Mouse (Mus musculus) MEL (cell line): ENCODE data around the gene Rhox2h. TPM values are rescaled to one million over a fixed set of nuclear protein-coding genes. Genes with fewer than 3 reads are reported as not detected.
"Not testable (repeated sequence)": the region's sequence is repeated elsewhere in the genome, so short reads cannot be mapped to it uniquely, and the experiment has no call there.

Experiments
- DNase-seq: peaks from one replicate; pipeline ENCODE4 v3.0.0; 2011; ENCODE audit warnings: low read depth, low spot score
- H3K27ac ChIP-seq: 2 replicates; pipeline ENCODE4 v1.5.1; 2012; ENCODE audit warnings: low read depth, mild to moderate bottlenecking, control low read depth, low read length, moderate library complexity; ENCODE audit not compliant: control insufficient read depth
- H3K27me3 ChIP-seq, 2 experiments: fragments of 150-350 bp in 1 of 2; sonication (generic) in 1 of 2; 2 replicates each; pipeline ENCODE4 v1.6.1; 2012; ENCODE audit warnings: low read length in 2 of 2, mild to moderate bottlenecking in 2 of 2, improper control_type of control experiment in 1 of 2, moderate library complexity in 1 of 2; ENCODE audit not compliant: insufficient read depth in 2 of 2, control insufficient read depth in 1 of 2
- H3K36me3 ChIP-seq, 2 experiments: 2 replicates each; pipeline ENCODE4 v1.6.1; 2012 to 2014; ENCODE audit warnings: low read length in 2 of 2, improper control_type of control experiment in 1 of 2, inconsistent platforms in 1 of 2, mild to moderate bottlenecking in 1 of 2; ENCODE audit not compliant: insufficient read depth in 2 of 2, control insufficient read depth in 1 of 2
- H3K4me1 ChIP-seq, 2 experiments: fragments of 150-350 bp in 1 of 2; sonication (generic) in 1 of 2; 2 replicates each; pipeline ENCODE4 v1.6.1; 2012; ENCODE audit warnings: low read length in 2 of 2, improper control_type of control experiment in 1 of 2, mild to moderate bottlenecking in 1 of 2; ENCODE audit not compliant: insufficient read depth in 2 of 2, control insufficient read depth in 1 of 2
- H3K4me3 ChIP-seq, 2 experiments: fragments of 150-350 bp in 1 of 2; sonication (generic) in 1 of 2; 2 replicates each; pipeline ENCODE4 v1.5.1; 2012; ENCODE audit warnings: low read depth in 2 of 2, low read length in 2 of 2, mild to moderate bottlenecking in 2 of 2, moderate library complexity in 2 of 2, control low read depth in 1 of 2, improper control_type of control experiment in 1 of 2; ENCODE audit not compliant: control insufficient read depth in 1 of 2, insufficient read depth in 1 of 2
- H3K79me2 ChIP-seq: 2 replicates; pipeline ENCODE4 v1.6.1; 2012; ENCODE audit warnings: mild to moderate bottlenecking, low read length, moderate library complexity; ENCODE audit not compliant: control insufficient read depth, poor library complexity, insufficient read depth
- H3K9ac ChIP-seq: 2 replicates; pipeline ENCODE4 v1.6.1; 2012; ENCODE audit warnings: low read depth, mild to moderate bottlenecking, control low read depth, low read length, moderate library complexity; ENCODE audit not compliant: control insufficient read depth, poor library complexity, severe bottlenecking
- H3K9me3 ChIP-seq: fragments of 150-350 bp; sonication (generic); replicated peaks from 2 replicates; pipeline ENCODE4 v1.6.1; 2012; ENCODE audit warnings: mild to moderate bottlenecking, low read length, improper control_type of control experiment, moderate library complexity; ENCODE audit not compliant: insufficient read depth
- CHD1 ChIP-seq: IDR thresholded peaks from 2 replicates; pipeline ENCODE4 v1.6.1; 2012; ENCODE audit warnings: low read depth, mild to moderate bottlenecking, inconsistent platforms, low read length, improper control_type of control experiment
- CHD2 ChIP-seq: IDR thresholded peaks from 2 replicates; pipeline ENCODE4 v1.6.1; 2011; ENCODE audit warnings: low read length, improper control_type of control experiment
- ELF1 ChIP-seq: IDR thresholded peaks from 2 replicates; pipeline ENCODE4 v1.6.1; 2014; ENCODE audit warnings: low read depth, mild to moderate bottlenecking, inconsistent platforms, low read length, improper control_type of control experiment, moderate library complexity
- GABPA ChIP-seq: IDR thresholded peaks from 2 replicates; pipeline ENCODE4 v1.6.1; 2012; ENCODE audit warnings: low read depth, mild to moderate bottlenecking, inconsistent platforms, low read length, improper control_type of control experiment, moderate library complexity
- JUND ChIP-seq: IDR thresholded peaks from 2 replicates; pipeline ENCODE4 v1.6.1; 2011; ENCODE audit warnings: low read depth, mild to moderate bottlenecking, improper control_type of control experiment, low read length
- KAT2A ChIP-seq: conservative IDR thresholded peaks from 2 replicates; pipeline ENCODE4 v1.6.1; 2012; ENCODE audit warnings: low read depth, low read length, improper control_type of control experiment, inconsistent platforms
- MAFK ChIP-seq: IDR thresholded peaks from 2 replicates; pipeline ENCODE4 v1.6.1; 2011; ENCODE audit warnings: low read depth, mild to moderate bottlenecking, low read length, improper control_type of control experiment, borderline replicate concordance
- MAX ChIP-seq: IDR thresholded peaks from 2 replicates; pipeline ENCODE4 v1.6.1; 2011; ENCODE audit warnings: low read length, improper control_type of control experiment
- MEF2A ChIP-seq: IDR thresholded peaks from 2 replicates; pipeline ENCODE4 v1.6.1; 2014; ENCODE audit warnings: low read depth, mild to moderate bottlenecking, inconsistent platforms, low read length, improper control_type of control experiment; ENCODE audit not compliant: poor library complexity, insufficient replicate concordance, severe bottlenecking; ENCODE audit errors: extremely low read depth
- MXI1 ChIP-seq: IDR thresholded peaks from 2 replicates; pipeline ENCODE4 v1.6.1; 2011; ENCODE audit warnings: mild to moderate bottlenecking, low read depth, low read length, improper control_type of control experiment
- NELFE ChIP-seq: IDR thresholded peaks from 2 replicates; pipeline ENCODE4 v1.6.1; 2011; ENCODE audit warnings: low read depth, low read length, improper control_type of control experiment
- POLR2AphosphoS5 ChIP-seq: IDR thresholded peaks from 2 replicates; pipeline ENCODE4 v1.6.1; 2012; ENCODE audit warnings: low read depth, borderline replicate concordance, mild to moderate bottlenecking, inconsistent platforms, low read length, moderate library complexity, mixed read lengths
- SIN3A ChIP-seq: IDR thresholded peaks from 2 replicates; pipeline ENCODE4 v1.6.1; 2012; ENCODE audit warnings: low read length, improper control_type of control experiment, inconsistent platforms
- SMC3 ChIP-seq: IDR thresholded peaks from 2 replicates; pipeline ENCODE4 v1.6.1; 2011; ENCODE audit warnings: low read depth, low read length, improper control_type of control experiment
- TAL1 ChIP-seq: IDR thresholded peaks from 2 replicates; pipeline ENCODE4 v1.6.1; 2012; ENCODE audit warnings: mild to moderate bottlenecking, inconsistent platforms, low read length, moderate library complexity, mixed read lengths
- ZMIZ1 ChIP-seq: IDR thresholded peaks from 2 replicates; pipeline ENCODE4 v1.6.1; 2012; ENCODE audit warnings: low read depth, mild to moderate bottlenecking, inconsistent platforms, low read length, improper control_type of control experiment, moderate library complexity
- ZNF384 ChIP-seq: IDR thresholded peaks from 2 replicates; pipeline ENCODE4 v1.6.1; 2012; ENCODE audit warnings: low read depth, mild to moderate bottlenecking, inconsistent platforms, low read length, improper control_type of control experiment
- polyA plus RNA-seq, 2 experiments: library from polyadenylated mRNA; stranded (reverse) in 1 of 2; unstranded in 1 of 2; fragments of >175 nt in 1 of 2; fragments of >200 nt in 1 of 2; gene quantifications; 2 replicates each; pipeline versions ENCODE4 v1.2.1 to v1.2.4; 2012; ENCODE audit warnings: low replicate concordance in 2 of 2, low read depth in 1 of 2; ENCODE audit not compliant: insufficient read length in 2 of 2, insufficient read depth in 1 of 2, missing spikeins in 1 of 2
- total RNA-seq: library from RNA; depleted of rRNA; stranded (reverse); fragments of 300-350 nt; gene quantifications from 2 replicates; pipeline ENCODE4 v1.2.3, GENCODE M21; 2012; rRNA removed

The Rhox2h gene
- not detected in 2 replicates for total RNA-seq
- polyA plus RNA-seq: not detected

GRCm38 (mm10) chrX:37673177-37673576 lies at the start of gene Rhox2h:
Gene Rhox2h (minus strand): TSS chrX:37673277.
- not testable (repeated sequence) for H3K27me3 ChIP-seq, H3K36me3 ChIP-seq, H3K9me3 ChIP-seq, H3K27ac ChIP-seq, H3K4me3 ChIP-seq, H3K9ac ChIP-seq, H3K79me2 ChIP-seq, DNase-seq, H3K4me1 ChIP-seq

DNA sequence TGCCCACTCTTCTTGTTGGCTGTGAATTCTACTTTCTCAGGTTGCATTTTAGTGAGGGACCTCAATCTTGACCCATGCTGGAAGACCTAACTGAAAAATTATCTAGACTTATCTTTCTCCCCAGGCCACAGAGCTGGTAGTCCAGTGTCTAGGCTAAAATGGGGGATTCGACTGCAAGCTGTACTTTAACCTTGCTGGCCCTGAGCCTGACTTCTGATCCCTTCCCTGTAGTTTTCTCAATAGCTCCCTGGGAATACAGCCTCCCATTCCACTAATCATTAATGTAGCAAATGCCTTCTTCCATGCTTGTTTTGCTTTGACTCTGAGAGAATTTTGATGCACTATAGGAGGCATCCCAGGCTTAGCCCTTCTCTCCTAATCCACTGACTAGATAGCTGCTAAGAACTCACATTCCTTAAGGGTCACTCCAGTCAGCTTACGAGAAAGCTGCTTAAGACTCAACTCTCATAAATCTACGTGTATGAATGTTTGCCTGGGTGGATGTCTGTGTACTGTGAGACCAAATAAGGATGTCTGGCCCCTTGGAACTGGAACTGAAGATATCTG lies 28.8 kb upstream of the Rhox2h start:
- Histone ChIP-seq H3K36me3 (no peaks in the 10 kb centered on the region), H3K9me3 (no peaks in the 10 kb centered on the region), H3K27me3 (no peaks in the 10 kb centered on the region), H3K9ac (no peak overlapping the region), H3K4me1 (no peaks in the 10 kb centered on the region), H3K4me3 (no peak overlapping the region), H3K27ac (no peak overlapping the region), H3K79me2 (no peaks in the 10 kb centered on the region)
- TF ChIP-seq SMC3 (no peak), TAL1 (no peak), ZMIZ1 (no peak), GABPA (no peak), SIN3A (no peak), KAT2A (no peak), MXI1 (no peak), POLR2AphosphoS5 (no peak)
- DNase-seq: no peak

- DNase-seq: no peak
- no peaks in the 10 kb centered on the region for H3K4me1 ChIP-seq
- H3K4me3 ChIP-seq: peak overlapping the region in 1 of 2 experiments; percentile 26; a peak in 2 of 4 replicates
- H3K27me3 ChIP-seq: no peaks in the 10 kb centered on the region
- H3K79me2 ChIP-seq: no peaks in the 10 kb centered on the region
- H3K27ac ChIP-seq: no peak overlapping the region
- H3K36me3 ChIP-seq: no peaks in the 10 kb centered on the region
- no peak overlapping the region for H3K9ac ChIP-seq
- no peaks in the 10 kb centered on the region for H3K9me3 ChIP-seq
- no peak for TF ChIP-seq JUND
- TF ChIP-seq MAFK: no peak
- no peak for TF ChIP-seq CHD1
- TF ChIP-seq CHD2: no peak
- TF ChIP-seq MAX: no peak
- no peak for TF ChIP-seq MXI1
- no peak for TF ChIP-seq ZNF384
- TF ChIP-seq KAT2A: no peak
- no peak for TF ChIP-seq MEF2A
- TF ChIP-seq NELFE: no peak
- TF ChIP-seq GABPA: no peak
- no peak for TF ChIP-seq SMC3
- no peak for TF ChIP-seq ELF1
These were observed 19.2 kb upstream of the Rhox2h start for GRCm38 (mm10) chrX:37692261-37692660.
